Mouse (Mus musculus): Measurements from ENCODE around the gene Ptger4. TPM values are rescaled to one million over a fixed set of nuclear protein-coding genes. Genes with fewer than 3 reads are reported as not detected.

Gene Ptger4
- polyA plus RNA-seq, 1 experiment from 2014 or later: 6.1 TPM

DNA sequence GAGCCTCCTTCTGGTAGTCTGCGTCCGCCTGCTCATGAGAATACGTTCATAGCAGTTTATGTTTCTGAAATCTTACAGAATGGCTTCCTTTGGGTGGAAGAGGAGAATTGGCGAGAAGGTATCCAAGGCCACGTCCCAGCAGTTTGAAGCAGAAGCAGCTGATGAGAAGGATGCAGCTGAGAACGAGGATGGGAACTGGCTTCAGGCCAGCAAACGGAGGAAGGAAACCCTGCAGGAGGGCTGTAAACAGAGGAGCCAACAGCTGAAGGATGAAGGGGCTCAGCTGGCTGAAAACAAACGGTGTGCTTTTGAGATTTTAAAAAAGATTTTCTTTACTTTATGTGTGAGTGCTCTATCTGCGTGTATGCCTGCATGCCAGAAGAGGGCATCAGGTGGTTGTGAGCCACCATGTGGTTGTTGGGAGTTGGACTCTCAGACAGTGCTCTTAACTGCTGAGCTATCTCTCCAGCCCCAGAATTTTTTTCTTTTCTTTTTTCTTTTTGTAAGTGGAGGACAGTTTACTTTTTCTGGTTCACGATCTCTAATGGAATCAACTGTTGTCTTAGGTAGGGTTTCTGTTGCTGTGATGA lies 54.4 kb downstream of the Ptger4 start:
- no peak overlapping the region for H3K4me2 ChIP-seq

DNA sequence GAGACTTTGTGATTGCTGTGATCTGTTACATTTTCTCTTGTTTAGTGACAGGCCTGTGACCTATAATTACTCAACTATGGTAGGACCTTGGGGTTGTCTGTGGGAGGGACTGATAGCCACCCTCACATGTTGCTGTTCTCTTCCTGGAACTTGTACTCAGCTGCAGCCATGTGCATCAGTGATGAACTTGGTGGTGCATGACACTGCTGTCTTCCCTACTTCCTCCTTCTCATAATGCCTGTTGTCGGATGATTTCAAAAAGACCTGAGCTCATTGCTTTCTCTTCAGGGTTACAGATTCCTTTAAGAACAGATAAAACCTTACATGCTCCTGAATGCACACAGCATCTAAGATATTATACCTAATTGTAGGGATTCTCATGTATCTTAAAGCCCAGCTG lies 56.0 kb downstream of the Ptger4 start:
- Histone ChIP-seq H3K4me1 (peaks cover 14% of the 10 kb centered on the region), H3K27me3 (replicated peaks) (no peaks in the 10 kb centered on the region), H3K9me3 (no peaks in the 10 kb centered on the region), H3K36me3 (peaks cover 11% of the 10 kb centered on the region; the same call in 1 of the 2 replicates), H3K4me2 (no peak overlapping the region), H3K4me3 (replicated peaks) (no peak overlapping the region), H3K27ac (no peak overlapping the region), H3K9ac (no peak overlapping the region)
- 84% methylated on average over 1 of the region's 1 CpGs for WGBS
- no peak for ATAC-seq (ENCODE audit: insufficient read depth, low FRiP score, low read depth)

More for the DNA sequence above, 54.4 kb downstream of the Ptger4 start:
- H3K27ac ChIP-seq: no peak overlapping the region
- peaks cover 11% of the 10 kb centered on the region; the same call in 1 of the 2 replicates for H3K36me3 ChIP-seq
- 58% methylated on average over 10 of the region's 10 CpGs for WGBS
- no peak overlapping the region for H3K9ac ChIP-seq
- H3K4me1 ChIP-seq: peaks cover 10% of the 10 kb centered on the region; the same call in 1 of the 2 replicates
- ATAC-seq (ENCODE audit: insufficient read depth, low FRiP score, low read depth): no peak
- no peaks in the 10 kb centered on the region for H3K9me3 ChIP-seq
- H3K27me3 ChIP-seq (replicated peaks): no peaks in the 10 kb centered on the region
- no peak overlapping the region for H3K4me3 ChIP-seq (replicated peaks)

DNA sequence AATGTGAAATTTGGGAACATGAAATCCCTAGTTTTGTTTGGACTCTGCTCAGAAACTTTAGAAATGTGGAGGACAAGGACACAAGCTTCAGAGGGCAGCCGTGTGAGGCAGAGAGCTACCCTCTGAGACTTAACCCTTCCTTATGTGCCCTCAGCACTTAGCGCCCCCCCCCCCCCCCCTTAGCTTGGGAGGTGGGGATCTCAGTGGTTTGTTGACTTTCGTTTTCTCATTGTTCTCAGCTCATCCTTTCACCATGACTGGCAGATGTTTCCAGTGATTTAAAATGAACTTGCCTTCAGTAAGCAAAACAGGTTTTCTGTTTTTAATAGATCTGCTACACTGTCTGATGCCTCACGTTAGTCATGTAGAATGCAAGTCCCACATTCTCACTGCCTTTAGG lies 56.9 kb downstream of the Ptger4 start:
- Histone ChIP-seq H3K27ac (no peak overlapping the region), H3K9ac (no peak overlapping the region), H3K9me3 (no peaks in the 10 kb centered on the region), H3K4me1 (peaks cover 14% of the 10 kb centered on the region), H3K4me2 (no peak overlapping the region), H3K27me3 (replicated peaks) (no peaks in the 10 kb centered on the region), H3K4me3 (replicated peaks) (no peak overlapping the region), H3K36me3 (peaks cover 11% of the 10 kb centered on the region; the same call in 1 of the 2 replicates)
- ATAC-seq (ENCODE audit: insufficient read depth, low FRiP score, low read depth): no peak
- WGBS: 53% methylated on average over 4 of the region's 4 CpGs

DNA sequence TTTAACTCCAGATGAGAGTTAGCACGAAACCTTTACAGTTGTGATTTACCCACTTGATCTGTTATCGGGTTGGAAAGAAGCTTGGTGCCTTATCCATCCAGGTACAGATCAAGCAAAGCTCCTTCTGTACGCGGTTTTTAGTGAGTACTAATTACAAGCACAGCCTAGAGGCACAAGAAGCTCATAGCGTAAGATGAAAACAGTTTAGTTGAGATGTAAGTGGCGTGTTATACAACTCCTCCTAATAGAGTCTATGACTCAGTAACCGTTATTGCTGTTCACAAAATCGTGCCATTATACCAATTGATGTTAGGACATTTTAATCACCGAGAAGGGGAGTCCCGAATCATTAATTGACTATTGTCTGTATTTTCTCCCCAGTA lies 57.7 kb downstream of the Ptger4 start:
- Histone ChIP-seq H3K4me3 (replicated peaks) (peak overlapping the region; percentile 91), H3K9ac (0 out of 2 replicates have a peak overlapping the region, but pooled peaks have one; percentile 80), H3K27me3 (replicated peaks) (no peaks in the 10 kb centered on the region), H3K4me2 (peak overlapping the region; percentile 63), H3K4me1 (peaks cover 14% of the 10 kb centered on the region), H3K36me3 (0 out of 2 replicates have a peak, but pooled peaks cover 8% of the 10 kb centered on the region), H3K27ac (peak overlapping the region; percentile 92; the same call in 1 of the 2 replicates), H3K9me3 (no peaks in the 10 kb centered on the region)
- WGBS: 33% methylated on average over 10 of the region's 10 CpGs
- no peak for ATAC-seq (ENCODE audit: insufficient read depth, low FRiP score, low read depth)

DNA sequence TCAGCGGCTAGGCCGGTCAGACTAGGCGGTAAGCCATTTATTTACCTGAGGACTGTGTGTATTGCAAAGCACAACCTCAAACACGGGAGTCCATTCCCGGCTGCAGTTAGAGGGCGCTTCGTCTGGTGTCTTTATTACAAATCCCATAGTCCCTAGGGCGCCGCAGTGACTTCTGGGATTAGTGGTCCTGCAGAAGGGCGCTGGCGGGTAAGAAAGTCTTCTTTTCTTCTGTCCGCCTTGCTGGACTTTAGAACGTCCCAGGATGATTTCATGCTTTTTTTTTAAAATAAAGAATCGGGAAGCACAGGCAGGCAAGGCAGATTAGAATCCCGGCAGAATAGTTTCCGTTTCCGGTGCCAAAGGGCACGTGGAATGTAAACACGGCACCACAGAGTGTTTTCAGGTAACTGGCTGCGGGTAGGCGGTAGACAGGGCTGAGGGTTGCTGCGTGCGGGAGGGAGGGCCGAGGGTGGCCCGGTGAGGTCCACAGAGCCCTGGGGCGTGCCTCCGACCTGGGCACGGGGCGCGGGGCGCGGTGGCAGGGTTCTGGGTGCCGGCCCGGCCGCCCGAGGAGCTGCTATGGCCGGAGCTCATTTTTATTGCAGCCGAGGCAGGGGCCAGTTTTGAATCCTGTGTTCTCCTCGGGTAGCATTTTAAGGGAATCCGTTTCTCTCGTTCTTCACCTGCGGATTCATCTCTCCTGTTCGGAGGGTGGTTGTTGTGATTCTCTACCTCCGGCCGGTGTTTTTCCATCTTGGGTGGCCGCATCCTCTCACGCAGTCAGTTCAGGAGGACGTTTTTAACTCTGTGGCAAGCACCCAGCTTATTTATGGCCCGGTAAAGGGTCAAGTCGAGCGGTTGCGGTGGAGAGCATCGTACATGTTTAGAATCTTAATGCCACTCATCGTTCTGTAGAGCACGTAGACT lies 58.4 kb downstream of the Ptger4 start, which contains the start of gene Ttc33:
Gene Ttc33 (plus strand): TSS at position 160 of the 927 bp plus-strand sequence.
- WGBS: under 1% methylated on average over 55 of the region's 55 CpGs
- Histone ChIP-seq H3K27ac (peak within 1 kb of the TSS; percentile 92), H3K4me3 (replicated peaks) (peak within 1 kb of the TSS; percentile 91), H3K4me2 (peak within 1 kb of the TSS; percentile 63), H3K9me3 (no peaks in the 10 kb centered on the region), H3K36me3 (0 out of 2 replicates have a peak, but pooled peaks cover 4% of the 10 kb centered on the region), H3K9ac (peak within 1 kb of the TSS; percentile 80), H3K4me1 (peaks cover 14% of the 10 kb centered on the region), H3K27me3 (replicated peaks) (no peaks in the 10 kb centered on the region)
- ATAC-seq (ENCODE audit: insufficient read depth, low FRiP score, low read depth): peak; percentile 89

DNA sequence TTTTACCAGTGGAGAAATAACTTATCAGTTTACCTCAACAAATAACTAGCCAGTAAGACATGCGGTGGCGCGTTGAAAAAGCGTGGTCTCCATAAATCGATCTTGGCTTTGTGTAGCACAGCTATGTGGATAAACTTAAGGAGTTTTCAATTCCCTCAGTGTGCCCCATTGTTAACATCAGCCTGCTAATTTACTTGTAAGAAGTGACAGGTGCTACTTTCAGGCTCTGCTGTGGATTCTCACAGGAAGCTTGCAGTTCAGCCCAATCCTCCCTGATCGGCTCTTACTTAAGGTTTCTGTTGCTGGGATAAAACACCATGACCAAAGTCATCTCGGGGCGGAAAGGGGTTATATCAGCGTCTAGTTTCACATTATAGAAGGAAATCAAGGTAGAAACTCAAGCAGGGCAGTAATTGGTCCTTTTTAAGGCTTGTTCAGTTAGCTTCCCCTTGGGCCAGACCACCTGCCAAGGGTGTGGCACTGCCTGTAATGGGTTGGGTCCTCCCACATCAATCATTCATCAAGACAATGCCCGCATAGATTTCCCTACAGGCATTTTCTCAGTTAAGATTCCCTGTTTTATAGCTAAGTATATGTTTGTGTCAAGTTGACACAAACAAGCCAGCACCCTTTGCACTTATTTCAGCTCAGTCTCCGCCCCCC lies 59.2 kb downstream of the Ptger4 start:
- H3K4me1 ChIP-seq: peaks cover 14% of the 10 kb centered on the region
- H3K9ac ChIP-seq: peak overlapping the region; percentile 13
- H3K27ac ChIP-seq: peak overlapping the region; percentile 92
- no peaks in the 10 kb centered on the region for H3K27me3 ChIP-seq (replicated peaks)
- ATAC-seq (ENCODE audit: insufficient read depth, low FRiP score, low read depth): peak; percentile 30; the same call in 1 of the 2 replicates
- no peaks in the 10 kb centered on the region for H3K9me3 ChIP-seq
- WGBS: 35% methylated on average over 10 of the region's 11 CpGs
- H3K36me3 ChIP-seq: no peaks in the 10 kb centered on the region
- H3K4me2 ChIP-seq: peak overlapping the region; percentile 63
- H3K4me3 ChIP-seq (replicated peaks): peak overlapping the region; percentile 91

DNA sequence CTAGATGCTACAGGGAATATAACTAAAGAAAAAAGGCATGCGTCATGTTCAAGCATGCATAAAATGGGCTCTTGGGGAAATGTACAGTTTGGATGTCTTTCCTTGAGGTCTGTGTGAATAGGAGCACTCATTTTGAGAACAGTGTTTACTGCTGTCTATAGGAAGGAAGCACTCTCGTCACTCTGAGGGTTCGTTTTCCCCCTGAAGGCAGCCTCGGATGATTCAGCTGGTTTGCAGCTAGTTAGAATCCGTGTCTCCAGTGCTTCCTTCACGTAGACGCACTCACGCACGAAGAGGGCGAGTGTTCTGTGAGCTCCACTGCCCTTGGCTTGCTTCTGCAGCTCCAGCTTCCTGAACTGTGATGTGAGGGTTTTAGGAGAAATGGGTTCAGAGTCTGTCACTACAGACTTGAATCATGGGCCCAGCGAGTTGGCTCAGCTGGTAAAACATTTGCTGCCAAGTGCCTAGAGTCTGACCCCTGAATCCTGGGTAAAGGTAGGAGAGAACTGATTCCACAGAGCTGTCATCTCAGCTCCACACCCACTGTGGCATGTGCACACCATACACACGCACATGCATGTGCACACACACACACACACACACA lies 70.7 kb downstream of the Ptger4 start:
- no peak overlapping the region for H3K4me3 ChIP-seq (replicated peaks)
- no peaks in the 10 kb centered on the region for H3K9me3 ChIP-seq
- no peak overlapping the region for H3K9ac ChIP-seq
- no peak overlapping the region for H3K4me2 ChIP-seq
- H3K36me3 ChIP-seq: peaks cover 41% of the 10 kb centered on the region
- no peaks in the 10 kb centered on the region for H3K27me3 ChIP-seq (replicated peaks)
- ATAC-seq (ENCODE audit: insufficient read depth, low FRiP score, low read depth): no peak
- WGBS: 87% methylated on average over 12 of the region's 12 CpGs
- no peak overlapping the region for H3K27ac ChIP-seq
- H3K4me1 ChIP-seq: no peaks in the 10 kb centered on the region

DNA sequence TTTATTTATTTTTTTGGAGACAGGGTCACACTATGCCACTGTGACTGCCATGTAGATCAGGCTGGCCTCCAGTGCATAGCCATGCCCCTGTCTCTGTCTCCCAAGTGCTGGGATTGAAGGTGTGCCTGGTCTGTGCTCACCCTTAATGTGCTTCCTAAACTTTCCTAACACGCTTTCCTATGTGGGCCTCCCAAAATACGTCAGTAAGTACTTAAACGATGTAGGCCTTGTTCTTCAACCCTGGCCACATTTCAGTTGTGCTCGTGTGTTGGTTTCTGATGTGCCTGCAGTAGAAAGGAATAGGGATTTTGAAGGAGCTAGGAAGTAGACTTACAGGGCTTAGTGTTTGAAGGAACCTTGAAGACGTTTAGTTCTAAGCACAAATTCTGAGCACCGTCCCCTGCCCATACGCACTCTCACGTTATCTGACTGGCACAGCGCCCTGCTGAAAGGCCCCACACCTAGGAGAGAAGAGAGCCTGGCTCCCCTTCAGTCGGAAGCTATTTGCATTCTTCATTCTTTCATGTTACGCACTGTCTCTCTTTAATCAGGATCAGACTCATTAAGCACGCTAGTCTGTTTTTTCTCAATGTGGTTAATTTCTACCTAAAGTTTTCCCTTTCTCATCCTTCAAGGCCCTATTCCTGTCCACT lies 78.7 kb downstream of the Ptger4 start:
- no peaks in the 10 kb centered on the region for H3K9me3 ChIP-seq
- no peaks in the 10 kb centered on the region for H3K27me3 ChIP-seq (replicated peaks)
- no peak overlapping the region for H3K4me2 ChIP-seq
- no peak for ATAC-seq (ENCODE audit: insufficient read depth, low FRiP score, low read depth)
- H3K4me1 ChIP-seq: no peaks in the 10 kb centered on the region
- no peak overlapping the region for H3K9ac ChIP-seq
- 88% methylated on average over 12 of the region's 12 CpGs for WGBS
- H3K36me3 ChIP-seq: peaks cover 23% of the 10 kb centered on the region
- no peak overlapping the region for H3K4me3 ChIP-seq (replicated peaks)
- no peak overlapping the region for H3K27ac ChIP-seq

DNA sequence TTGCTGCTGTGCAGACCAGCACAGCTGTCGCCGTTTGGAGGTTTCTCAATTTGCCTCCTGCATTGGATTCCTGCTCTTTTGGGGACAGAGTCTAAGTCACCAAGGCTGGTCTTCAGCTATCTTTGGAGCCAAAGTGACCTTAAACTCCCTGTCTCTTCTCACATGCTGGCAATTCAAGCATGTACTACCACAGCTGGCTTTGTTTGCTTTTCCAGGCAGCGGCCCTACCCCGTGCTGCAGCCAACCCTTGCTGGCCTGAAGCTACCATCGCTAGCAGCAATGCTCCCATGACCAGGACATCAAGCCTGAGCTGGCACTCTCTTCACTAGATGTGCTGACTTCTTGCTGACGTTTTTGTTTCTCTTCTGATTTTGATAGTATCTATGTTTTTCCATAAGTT lies 85.2 kb downstream of the Ptger4 start:
- Histone ChIP-seq H3K27me3 (replicated peaks) (no peaks in the 10 kb centered on the region), H3K36me3 (peaks cover 8% of the 10 kb centered on the region; the same call in 1 of the 2 replicates), H3K9ac (no peak overlapping the region), H3K9me3 (no peaks in the 10 kb centered on the region), H3K4me1 (no peaks in the 10 kb centered on the region), H3K4me2 (no peak overlapping the region), H3K27ac (no peak overlapping the region), H3K4me3 (replicated peaks) (no peak overlapping the region)
- 69% methylated on average over 6 of the region's 6 CpGs for WGBS
- ATAC-seq (ENCODE audit: insufficient read depth, low FRiP score, low read depth): 0 out of 2 replicates have a peak, but pooled peaks have one; percentile 53

DNA sequence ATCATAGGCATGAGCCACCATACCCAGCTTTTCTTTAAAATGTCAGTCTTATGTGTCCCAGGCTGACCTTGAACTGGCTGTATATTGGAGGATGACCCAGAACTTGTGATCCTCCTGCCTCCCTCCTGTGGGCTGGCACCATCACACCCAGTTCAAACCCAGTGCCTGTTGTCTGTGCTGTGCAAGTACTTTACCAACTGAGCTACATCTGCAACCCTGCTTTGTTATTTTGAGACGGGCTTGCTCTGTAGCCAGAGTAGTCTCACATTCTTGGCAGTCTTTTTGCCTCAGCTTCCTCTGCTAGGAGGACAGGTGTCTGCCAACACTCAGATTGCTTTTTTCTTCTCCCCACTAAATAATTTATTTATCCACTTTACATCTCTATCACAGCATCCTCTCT lies 86.6 kb downstream of the Ptger4 start:
- no peak overlapping the region for H3K9ac ChIP-seq
- no peak overlapping the region for H3K4me2 ChIP-seq
- no peak overlapping the region for H3K27ac ChIP-seq
- WGBS: 66% methylated on average over 1 of the region's 1 CpGs
- H3K9me3 ChIP-seq: no peaks in the 10 kb centered on the region
- no peaks in the 10 kb centered on the region for H3K4me1 ChIP-seq
- no peak for ATAC-seq (ENCODE audit: insufficient read depth, low FRiP score, low read depth)
- no peaks in the 10 kb centered on the region for H3K27me3 ChIP-seq (replicated peaks)
- no peaks in the 10 kb centered on the region for H3K36me3 ChIP-seq
- H3K4me3 ChIP-seq (replicated peaks): no peak overlapping the region

All from stomach, embryonic 15.5 days (tissue).